Mouse (Mus musculus) hindbrain, postnatal 0 days (tissue): ENCODE data around the gene Inpp5e. TPM values are rescaled to one million over a fixed set of nuclear protein-coding genes. Genes with fewer than 3 reads are reported as not detected.

Experiments
- ATAC-seq: fragments of 200-750 bp; cut with Nextera tagmentation; 2 replicates; pipeline ENCODE4 v1.8.0; 2017; ENCODE audit warnings: mild to moderate bottlenecking, moderate TSS enrichment, moderate library complexity
- DNase-seq: peaks from one replicate; pipeline ENCODE4 v3.0.0-alpha.2; 2015; ENCODE audit warnings: low spot score
- H3K27ac ChIP-seq: fragments of 300-500 bp; sonication (generic); 2 replicates; pipeline ENCODE4 v1.5.1; 2014; ENCODE audit warnings: mild to moderate bottlenecking
- H3K27me3 ChIP-seq: fragments of 300-500 bp; sonication (generic); 2 replicates; pipeline ENCODE4 v1.6.1; 2014; ENCODE audit warnings: low read length, mixed read lengths; ENCODE audit not compliant: insufficient read depth
- H3K36me3 ChIP-seq: fragments of 300-500 bp; sonication (generic); 2 replicates; pipeline ENCODE4 v1.6.1; 2014; ENCODE audit warnings: low read length, mixed read lengths; ENCODE audit not compliant: insufficient read depth
- H3K4me1 ChIP-seq: fragments of 300-500 bp; sonication (generic); 2 replicates; pipeline ENCODE4 v1.6.1; 2014; ENCODE audit warnings: antibody characterized with exemption, low read length, mixed read lengths; ENCODE audit not compliant: insufficient read depth
- H3K4me2 ChIP-seq: fragments of 300-500 bp; sonication (generic); 2 replicates; pipeline ENCODE4 v1.6.1; 2014; ENCODE audit warnings: low read depth, mild to moderate bottlenecking, low read length, moderate library complexity, mixed read lengths
- H3K4me3 ChIP-seq: fragments of 300-500 bp; sonication (generic); 2 replicates; pipeline ENCODE4 v1.5.1; 2014; ENCODE audit warnings: low read length
- H3K9ac ChIP-seq: fragments of 300-500 bp; sonication (generic); replicated peaks from 2 replicates; pipeline ENCODE4 v1.6.1; 2014; ENCODE audit warnings: mild to moderate bottlenecking, low read length, moderate library complexity, mixed read lengths
- H3K9me3 ChIP-seq: fragments of 300-500 bp; sonication (generic); 2 replicates; pipeline ENCODE4 v1.6.1; 2016; ENCODE audit warnings: low read length, mixed read lengths
- CTCF ChIP-seq: IDR thresholded peaks from 2 replicates; pipeline ENCODE4 v1.5.1; 2016; ENCODE audit warnings: antibody characterized with exemption, control low read depth, low read depth
- WGBS: fragments of 180-500 bp; shearing (Covaris S2); extraction: QIAGEN DNeasy Blood & Tissue Kit; methylation state at CpG from one replicate; pipeline ENCODE4 v1.1.7; 2014; 5-methylcytosine and 5-hydroxymethylcytosine counted together
- polyA plus RNA-seq: library from polyadenylated mRNA; unstranded; fragments of >200 nt; fragmentation: Nextera tagmentation; extraction: Ambion mirVana; gene quantifications from 2 replicates; pipeline ENCODE4 v1.2.1, GENCODE M21; 2015
- total RNA-seq: library from RNA; depleted of rRNA; stranded (reverse); fragments of >200 nt; gene quantifications from 2 replicates; pipeline ENCODE4 v1.2.3, GENCODE M21; 2014

Inpp5e gene
- total and polyA plus RNA-seq, 2 experiments from 2014 or later, result 16.3 to 40.6 TPM

DNA sequence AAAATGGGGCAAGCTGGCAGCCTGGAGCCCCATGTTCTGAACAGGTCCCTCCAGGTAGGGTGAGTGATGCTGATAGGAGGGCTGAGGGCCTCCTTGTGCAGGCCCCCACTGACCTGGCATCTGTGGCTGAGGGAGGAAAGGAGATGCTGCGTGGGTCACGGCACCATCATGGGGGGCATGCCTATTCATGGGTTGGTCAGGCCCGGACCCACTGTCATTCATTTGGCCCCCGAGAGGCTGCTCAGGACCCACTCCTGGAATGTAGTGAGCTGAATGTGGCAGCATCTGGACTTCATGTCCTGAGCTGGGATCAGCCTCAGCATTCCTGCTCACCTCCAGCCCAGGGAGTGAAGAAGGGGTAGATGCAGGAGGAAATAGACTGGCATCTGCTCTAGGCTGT, 32.3 kb upstream of the Inpp5e start:
- Histone ChIP-seq H3K4me3 (no peak overlapping the region), H3K9ac (no peak overlapping the region), H3K27me3 (no peaks in the 10 kb centered on the region), H3K4me2 (no peak overlapping the region), H3K9me3 (no peaks in the 10 kb centered on the region), H3K4me1 (peaks cover 11% of the 10 kb centered on the region), H3K27ac (no peak overlapping the region), H3K36me3 (peaks cover 36% of the 10 kb centered on the region)
- DNase-seq (no peak), ATAC-seq (no peak)
- no peak for TF ChIP-seq CTCF
- WGBS, result 94% methylated on average over 4 of the region's 4 CpGs

DNA sequence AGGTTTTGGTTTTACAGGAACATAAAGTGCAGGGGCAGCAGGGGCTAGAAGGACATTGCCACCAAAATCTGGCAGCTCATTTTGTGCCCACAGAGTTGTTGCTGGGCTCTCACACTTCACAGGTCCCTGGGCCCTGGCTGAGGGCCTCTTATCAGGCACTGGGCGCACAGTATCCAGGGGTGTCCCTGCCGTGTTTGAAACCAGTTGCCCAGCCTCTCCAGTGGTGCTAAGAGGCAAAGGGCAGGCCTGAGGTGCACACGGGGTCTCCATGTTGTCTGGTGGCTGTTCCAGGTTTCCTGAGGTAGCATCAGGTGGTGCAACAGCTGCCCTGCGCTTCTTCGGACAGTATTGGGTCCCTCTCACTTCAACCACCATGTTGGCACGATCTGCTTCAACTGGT, 30.7 kb upstream of the Inpp5e start:
- no peak for DNase-seq
- Histone ChIP-seq H3K36me3 (peaks cover 45% of the 10 kb centered on the region), H3K4me2 (no peak overlapping the region), H3K4me1 (peaks cover 11% of the 10 kb centered on the region), H3K27me3 (no peaks in the 10 kb centered on the region), H3K4me3 (no peak overlapping the region), H3K9me3 (no peaks in the 10 kb centered on the region), H3K9ac (no peak overlapping the region), H3K27ac (no peak overlapping the region)
- WGBS, result 93% methylated on average over 6 of the region's 6 CpGs
- no peak for ATAC-seq
- TF ChIP-seq CTCF, result no peak

DNA sequence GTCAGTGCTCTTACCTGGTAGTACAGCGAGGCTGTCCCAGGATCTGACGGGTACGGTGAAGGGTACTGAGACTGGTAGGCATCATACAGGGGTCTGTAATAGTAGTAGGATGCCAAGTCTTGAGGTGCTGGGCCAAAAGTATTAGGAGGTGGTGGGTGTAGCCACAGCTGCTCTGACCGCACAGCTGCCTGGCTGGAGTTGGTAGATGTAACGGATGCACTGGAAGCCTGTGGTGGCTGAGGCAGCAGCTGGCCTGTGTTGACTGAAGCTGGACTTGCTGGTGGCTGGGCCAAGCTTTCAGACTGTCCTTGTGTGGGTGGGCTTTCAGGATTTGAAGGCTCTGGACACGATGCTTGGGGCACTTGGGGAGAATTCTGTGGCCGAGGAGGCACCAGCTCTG, 29.4 kb upstream of the Inpp5e start:
- Histone ChIP-seq H3K9ac (no peak overlapping the region), H3K4me1 (peaks cover 1% of the 10 kb centered on the region; the same call in 1 of the 2 replicates), H3K4me2 (no peak overlapping the region), H3K27ac (no peak overlapping the region), H3K27me3 (no peaks in the 10 kb centered on the region), H3K9me3 (no peaks in the 10 kb centered on the region), H3K36me3 (peaks cover 53% of the 10 kb centered on the region), H3K4me3 (no peak overlapping the region)
- ATAC-seq (no peak), DNase-seq (no peak)
- WGBS, result 75% methylated on average over 7 of the region's 7 CpGs
- no peak for TF ChIP-seq CTCF

GRCm38 (mm10) chr2:26437221-26437620, 28.2 kb upstream of the Inpp5e start:
- 72% methylated on average over 4 of the region's 4 CpGs for WGBS
- DNase-seq (no peak), ATAC-seq (no peak)
- Histone ChIP-seq H3K36me3 (peaks cover 64% of the 10 kb centered on the region), H3K4me3 (no peak overlapping the region), H3K9ac (no peak overlapping the region), H3K4me2 (no peak overlapping the region), H3K9me3 (no peaks in the 10 kb centered on the region), H3K27me3 (no peaks in the 10 kb centered on the region), H3K27ac (no peak overlapping the region), H3K4me1 (no peaks in the 10 kb centered on the region)
- no peak for TF ChIP-seq CTCF

- DNase-seq, result no peak
- 91% methylated on average over 7 of the region's 7 CpGs for WGBS
- H3K27me3 ChIP-seq, result no peaks in the 10 kb centered on the region
- H3K4me2 ChIP-seq, result no peak overlapping the region
- no peaks in the 10 kb centered on the region for H3K9me3 ChIP-seq
- H3K36me3 ChIP-seq, result peaks cover 62% of the 10 kb centered on the region
- no peak overlapping the region for H3K4me3 ChIP-seq
- TF ChIP-seq CTCF, result no peak
- H3K9ac ChIP-seq, result no peak overlapping the region
- ATAC-seq, result no peak
- H3K27ac ChIP-seq, result no peak overlapping the region
- no peaks in the 10 kb centered on the region for H3K4me1 ChIP-seq
Measured at GRCm38 (mm10) chr2:26434791-26435572, 26.0 kb upstream of the Inpp5e start.

GRCm38 (mm10) chr2:26429851-26430250, 20.8 kb upstream of the Inpp5e start:
- 73% methylated on average over 5 of the region's 5 CpGs for WGBS
- Histone ChIP-seq H3K36me3 (peaks cover 81% of the 10 kb centered on the region), H3K27me3 (no peaks in the 10 kb centered on the region), H3K4me1 (no peaks in the 10 kb centered on the region), H3K4me2 (no peak overlapping the region), H3K4me3 (no peak overlapping the region), H3K9me3 (no peaks in the 10 kb centered on the region), H3K27ac (no peak overlapping the region), H3K9ac (no peak overlapping the region)
- no peak for DNase-seq
- ATAC-seq, result no peak
- no peak for TF ChIP-seq CTCF

GRCm38 (mm10) chr2:26424541-26424940, 15.5 kb upstream of the Inpp5e start:
- ATAC-seq, result no peak
- 96% methylated on average over 2 of the region's 2 CpGs for WGBS

More at GRCm38 (mm10) chr2:26424541-26424940, 15.5 kb upstream of the Inpp5e start:
- H3K27me3 ChIP-seq, result no peaks in the 10 kb centered on the region
- no peaks in the 10 kb centered on the region for H3K9me3 ChIP-seq
- no peak overlapping the region for H3K9ac ChIP-seq
- no peaks in the 10 kb centered on the region for H3K4me1 ChIP-seq
- DNase-seq, result no peak
- H3K4me2 ChIP-seq, result no peak overlapping the region
- H3K36me3 ChIP-seq, result peaks cover 81% of the 10 kb centered on the region
- no peak overlapping the region for H3K27ac ChIP-seq
- no peak overlapping the region for H3K4me3 ChIP-seq
- no peak for TF ChIP-seq CTCF
